ENCODE assay signal across 9 mouse cellular contexts in the genomic region with DNA sequence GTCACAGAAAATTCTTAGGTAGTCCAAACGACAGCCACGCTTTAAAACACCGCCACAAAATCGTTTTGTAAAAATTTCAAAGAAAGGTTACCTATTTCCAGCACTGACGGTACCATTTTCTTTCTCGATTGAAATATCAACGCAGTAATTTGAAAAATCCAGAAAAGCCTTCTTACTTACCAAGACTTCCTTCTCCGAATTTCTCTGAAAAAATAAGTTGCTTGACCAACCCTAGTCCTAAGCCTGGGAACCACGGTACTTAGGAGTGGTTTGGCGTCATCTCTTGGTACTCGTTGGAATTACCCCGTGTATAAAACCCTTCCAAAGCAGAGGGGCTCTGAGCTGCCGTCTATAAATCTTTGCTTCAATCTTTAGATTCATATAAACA. TPM values are rescaled to one million over a fixed set of nuclear protein-coding genes. Genes with fewer than 3 reads are reported as not detected.
A peak's percentile ranks its signal among the peaks of the same experiment; 100 is the strongest.
DNase-seq lines count a peak whose midpoint lies in the region; ATAC-seq and TF ChIP-seq lines count a peak whose summit lies in the region.
"Had no signal": no experiment of that assay in that cellular context is flagged by ENCODE, and none has a peak within 500 bp of the region (broad histone marks: within the 10 kb centered on the region; RNA-seq: fewer than 3 reads in every experiment).

A gene (minus strand): TSS at position 255 of the 388 bp plus-strand sequence.

- H3K4me1 ChIP-seq in liver, embryonic 14.5 days (replicated peaks; ENCODE audit: control insufficient read depth in 2 of 2, insufficient read depth in 2 of 2, low read length in 1 of 2) = peaks cover 0 to 6% of the 10 kb centered on the region in 2 experiments; a peak in 2 of 4 replicates
- H3K4me1 ChIP-seq in small intestine, adult 2 months (ENCODE audit: control insufficient read depth, insufficient read depth, insufficient read length, low read length) = no peaks in the 10 kb centered on the region
- H3K4me1 ChIP-seq in midbrain, embryonic 10.5 days = no peaks in the 10 kb centered on the region
- H3K4me1 ChIP-seq: hindbrain, embryonic 15.5 days had no signal

- DNase-seq in adrenal gland, adult 18-20 months (ENCODE audit: low spot score in 2 of 2) = peak; percentile 29 to 44
- DNase-seq in adrenal gland, postnatal 4 days (ENCODE audit: low spot score in 2 of 2) = no peak
- peak; percentile 45 for DNase-seq in 3134 (ENCODE audit: extremely low read depth, insufficient read length, low spot score)
- peak; percentile 30 for DNase-seq in adrenal gland, postnatal 25 days
- peak; percentile 59 to 76 for DNase-seq in heart, postnatal 14 days
- no peak for DNase-seq in liver, embryonic 14.5 days (ENCODE audit: low read depth in 3 of 3, low spot score in 3 of 3)
- no peak for DNase-seq in midbrain, embryonic 10.5 days (ENCODE audit: low spot score)

- WGBS in liver, embryonic 14.5 days (ENCODE audit: insufficient replicate concordance) = 51% methylated on average over 13 of the region's 13 CpGs
- WGBS in small intestine, adult 2 months = 70% methylated on average over 13 of the region's 13 CpGs
- 83% methylated on average over 13 of the region's 13 CpGs for WGBS in midbrain, embryonic 10.5 days

- H3K4me3 ChIP-seq in liver, embryonic 14.5 days (ENCODE audit: insufficient read depth in 1 of 2, low read depth in 2 of 2, low read length in 2 of 2) = no peak within 1 kb of the TSS
- peak within 1 kb of the TSS; percentile 50 for H3K4me3 ChIP-seq in small intestine, adult 2 months (ENCODE audit: low read depth, low read length)
- no peak within 1 kb of the TSS for H3K4me3 ChIP-seq in midbrain, embryonic 10.5 days
- H3K4me3 ChIP-seq: hindbrain, embryonic 15.5 days had no signal

- no peak for TF ChIP-seq CTCF in liver, embryonic 14.5 days (IDR thresholded peaks at IDR 0.05; ENCODE audit: low read depth)
- no peak for TF ChIP-seq CTCF in small intestine, adult 2 months (IDR thresholded peaks at IDR 0.05; ENCODE audit: extremely low read depth, insufficient read length, insufficient replicate concordance, low read depth, low read length)

- H3K9ac ChIP-seq in liver, embryonic 14.5 days (replicated peaks) = no peak within 1 kb of the TSS
- H3K9ac ChIP-seq: hindbrain, embryonic 15.5 days had no signal

- TF ChIP-seq POLR2A in small intestine, adult 2 months (IDR thresholded peaks at IDR 0.05; ENCODE audit: low read depth, low read length) = no peak

- no peak for ATAC-seq in liver, embryonic 14.5 days (ENCODE audit: insufficient read depth)

- intact Hi-C loops in heart, postnatal 14 days (cut with DNase I) = loop anchor here (10.0 kb wide), 2 partner anchors 75 to 675 kb away; no protein-coding TSS in a partner anchor

- H3K27ac ChIP-seq in liver, embryonic 14.5 days = no peak within 1 kb of the TSS
- peak within 1 kb of the TSS; percentile 80 for H3K27ac ChIP-seq in small intestine, adult 2 months (ENCODE audit: insufficient read depth, low read depth, low read length)
- no peak within 1 kb of the TSS for H3K27ac ChIP-seq in midbrain, embryonic 10.5 days (replicated peaks)
- H3K27ac ChIP-seq: hindbrain, embryonic 15.5 days had no signal

- peak within 1 kb of the TSS; percentile 19 for H3K4me2 ChIP-seq in liver, embryonic 14.5 days (ENCODE audit: low read depth)
- H3K4me2 ChIP-seq: hindbrain, embryonic 15.5 days had no signal

- no peaks in the 10 kb centered on the region for H3K27me3 ChIP-seq in liver, embryonic 14.5 days (ENCODE audit: control insufficient read depth, insufficient read depth, low read length)
- H3K27me3 ChIP-seq in small intestine, adult 2 months (ENCODE audit: control insufficient read depth, insufficient read depth, low read length) = no peaks in the 10 kb centered on the region
- no peaks in the 10 kb centered on the region for H3K27me3 ChIP-seq in midbrain, embryonic 10.5 days (ENCODE audit: low read depth, poor library complexity, severe bottlenecking)
- H3K27me3 ChIP-seq: hindbrain, embryonic 15.5 days had no signal

- no peaks in the 10 kb centered on the region for H3K9me3 ChIP-seq in liver, embryonic 14.5 days (ENCODE audit: control insufficient read depth, low read length)
- no peaks in the 10 kb centered on the region for H3K9me3 ChIP-seq in midbrain, embryonic 10.5 days (replicated peaks)
- H3K9me3 ChIP-seq: hindbrain, embryonic 15.5 days had no signal

- no peaks in the 10 kb centered on the region for H3K36me3 ChIP-seq in liver, embryonic 14.5 days (replicated peaks; ENCODE audit: control insufficient read depth, insufficient read depth, low read depth)
- H3K36me3 ChIP-seq in small intestine, adult 2 months (ENCODE audit: control insufficient read depth, insufficient read depth, low read length) = no peaks in the 10 kb centered on the region
- no peaks in the 10 kb centered on the region for H3K36me3 ChIP-seq in midbrain, embryonic 10.5 days
- H3K36me3 ChIP-seq: hindbrain, embryonic 15.5 days had no signal

- no peak for TF ChIP-seq EP300 in liver, embryonic 14.5 days (IDR thresholded peaks at IDR 0.05; ENCODE audit: low read depth)

RNA-seq across cellular contexts. Expression of the gene that starts here (rescaled TPM):
- total RNA-seq in adrenal gland, adult 18-20 months (2021) = 1 to 10 TPM in 1 of 2 experiments, under 1 TPM in 1; 0.93 to 2.0 TPM
- total RNA-seq in adrenal gland, postnatal 4 days (2021) = 1 to 10 TPM; 1.5 to 2.4 TPM
- total RNA-seq in adrenal gland, postnatal 25 days (2021) = 1.3 and 3.7 TPM in 2 replicates
- 1 to 10 TPM in 1 of 2 experiments, under 1 TPM in 1; 0.96 to 1.7 TPM for total RNA-seq in heart, postnatal 14 days (2021)
- polyA plus RNA-seq in liver, embryonic 14.5 days (2012; rRNA removed) = 0.39 and 0.57 TPM in 2 replicates
- 0.33 and 0.39 TPM in 2 replicates for polyA plus RNA-seq in liver, embryonic 14.5 days (2014; fragmentation: Nextera tagmentation; extraction: Ambion mirVana)
- polyA plus RNA-seq in small intestine, adult 2 months (2012; rRNA removed) = 0.28 and 0.37 TPM in 2 replicates
- 0.21 and 0.39 TPM in 2 replicates for polyA plus RNA-seq in midbrain, embryonic 10.5 days (2016; fragmentation: Nextera tagmentation; extraction: Ambion mirVana)

Comparison
In these comparisons a context has a peak if more than half of its experiments do, and no peak if none do; other contexts are left out.
1. DNase-seq: peak in adrenal gland, adult 18-20 months (2 of 2), 3134 (single experiment), adrenal gland, postnatal 25 days (single experiment) and heart, postnatal 14 days (2 of 2); none in adrenal gland, postnatal 4 days (0 of 2), liver, embryonic 14.5 days (0 of 3) and midbrain, embryonic 10.5 days (single experiment).